Mouse (Mus musculus) kidney, adult 8-10 months (tissue): ENCODE data around the gene Vax2.

ENCODE experiments used
- DNase-seq, 2 experiments: peaks; one replicate each; pipeline ENCODE4 v3.0.0; 2022

The Vax2 gene

GRCm38 (mm10) chr6:83711067-83711675, at the start of gene Vax2:
Gene Vax2 (plus strand): TSS chr6:83711264.
- peak; percentile 42 to 49 for DNase-seq

GRCm38 (mm10) chr6:83665009-83665408, 46.1 kb upstream of the Vax2 start:
- no peak for DNase-seq

- peak; percentile 23 to 69 for DNase-seq
These were observed 37.7 kb upstream of the Vax2 start for GRCm38 (mm10) chr6:83673395-83673794.

GRCm38 (mm10) chr6:83677757-83678156, 33.3 kb upstream of the Vax2 start, which contains the start of gene Cd207:
Gene Cd207 (minus strand): TSS chr6:83677857.
- DNase-seq: no peak

- no peak for DNase-seq
These were observed 21.7 kb upstream of the Vax2 start for GRCm38 (mm10) chr6:83689374-83689773.

- DNase-seq: peak; percentile 28 to 62
These were observed 20.8 kb upstream of the Vax2 start for GRCm38 (mm10) chr6:83690277-83690676.

GRCm38 (mm10) chr6:83690936-83691335, 20.1 kb upstream of the Vax2 start:
- DNase-seq: no peak

GRCm38 (mm10) chr6:83692962-83693361, 18.1 kb upstream of the Vax2 start:
- DNase-seq: no peak

GRCm38 (mm10) chr6:83693835-83694234, 17.2 kb upstream of the Vax2 start:
- DNase-seq: peak; percentile 34 to 39

GRCm38 (mm10) chr6:83695731-83696130, 15.3 kb upstream of the Vax2 start:
- no peak for DNase-seq

- DNase-seq: no peak
These were observed 14.4 kb upstream of the Vax2 start for GRCm38 (mm10) chr6:83696684-83697083.

GRCm38 (mm10) chr6:83697932-83698331, 13.1 kb upstream of the Vax2 start:
- no peak for DNase-seq

- no peak for DNase-seq
These were observed 11.1 kb upstream of the Vax2 start for GRCm38 (mm10) chr6:83699971-83700370.

GRCm38 (mm10) chr6:83701001-83701400, 10.1 kb upstream of the Vax2 start:
- DNase-seq: no peak

GRCm38 (mm10) chr6:83702146-83702999, 8.7 kb upstream of the Vax2 start:
- DNase-seq: no peak

- DNase-seq: no peak
These were observed 7.9 kb upstream of the Vax2 start for GRCm38 (mm10) chr6:83703000-83703721.

GRCm38 (mm10) chr6:83703722-83704078, 7.4 kb upstream of the Vax2 start:
- no peak for DNase-seq

- no peak for DNase-seq
These were observed 6.8 kb upstream of the Vax2 start for GRCm38 (mm10) chr6:83704294-83704693.

- no peak for DNase-seq
These were observed 6.4 kb upstream of the Vax2 start for GRCm38 (mm10) chr6:83704701-83705100.

- DNase-seq: no peak
These were observed 3.1 kb upstream of the Vax2 start for GRCm38 (mm10) chr6:83707738-83708510.

GRCm38 (mm10) chr6:83710361-83711066, 550 bp upstream of the Vax2 start:
- DNase-seq: no peak
